ENCODE assay signal across 8 mouse cellular contexts in genomic region chr9:7872775-7873439, GRCm38 (mm10). TPM values are rescaled to one million over a fixed set of nuclear protein-coding genes. Genes with fewer than 3 reads are reported as not detected.
DNase-seq lines count a peak whose midpoint lies in the region; ATAC-seq lines count a peak whose summit lies in the region.

Birc3 (minus strand) TSS chr9:7873186.

- H3K27ac ChIP-seq in embryonic facial prominence, embryonic 10.5 days (replicated peaks) = peak within 1 kb of the TSS; percentile 92
- peak within 1 kb of the TSS; percentile 64 for H3K27ac ChIP-seq in liver, embryonic 11.5 days (ENCODE audit: low read depth, low read length)
- peak within 1 kb of the TSS; percentile 84 for H3K27ac ChIP-seq in stomach, embryonic 16.5 days (ENCODE audit: low read length)

- H3K4me3 ChIP-seq in embryonic facial prominence, embryonic 10.5 days = peak within 1 kb of the TSS; percentile 68
- H3K4me3 ChIP-seq in liver, embryonic 11.5 days (ENCODE audit: low read depth, low read length) = peak within 1 kb of the TSS; percentile 55
- peak within 1 kb of the TSS; percentile 72 for H3K4me3 ChIP-seq in stomach, embryonic 16.5 days (replicated peaks; ENCODE audit: low read length)

- peak within 1 kb of the TSS; percentile 66 for H3K4me2 ChIP-seq in liver, embryonic 11.5 days
- peak within 1 kb of the TSS; percentile 83 for H3K4me2 ChIP-seq in stomach, embryonic 16.5 days (ENCODE audit: low read depth, low read length)

- peak; percentile 84 for ATAC-seq in frontal cortex, adult (ENCODE audit: low TSS enrichment)
- ATAC-seq in liver, embryonic 11.5 days (replicated peaks; ENCODE audit: low FRiP score) = peak; percentile 98
- peak; percentile 84 for ATAC-seq in monocyte, adult 5-6 weeks (replicated peaks; ENCODE audit: insufficient number of reproducible peaks, low FRiP score, low TSS enrichment, poor library complexity, severe bottlenecking)
- peak; percentile 95 for ATAC-seq in stomach, embryonic 16.5 days (ENCODE audit: insufficient read depth, low FRiP score)

- H3K36me3 ChIP-seq in embryonic facial prominence, embryonic 10.5 days (replicated peaks) = no peaks in the 10 kb centered on the region
- H3K36me3 ChIP-seq in liver, embryonic 11.5 days (ENCODE audit: control insufficient read depth, insufficient read depth, low read length) = no peaks in the 10 kb centered on the region
- no peaks in the 10 kb centered on the region for H3K36me3 ChIP-seq in stomach, embryonic 16.5 days (ENCODE audit: control insufficient read depth, insufficient read depth, low read length)

- peaks cover 19% of the 10 kb centered on the region for H3K4me1 ChIP-seq in embryonic facial prominence, embryonic 10.5 days
- H3K4me1 ChIP-seq in liver, embryonic 11.5 days (replicated peaks; ENCODE audit: control insufficient read depth, insufficient read depth, low read length) = peaks cover 5% of the 10 kb centered on the region
- H3K4me1 ChIP-seq in stomach, embryonic 16.5 days (ENCODE audit: control insufficient read depth, insufficient read depth, low read length) = no peaks in the 10 kb centered on the region

- no peaks in the 10 kb centered on the region for H3K9me3 ChIP-seq in embryonic facial prominence, embryonic 10.5 days
- H3K9me3 ChIP-seq in liver, embryonic 11.5 days (ENCODE audit: control insufficient read depth, low read length) = no peaks in the 10 kb centered on the region
- no peaks in the 10 kb centered on the region for H3K9me3 ChIP-seq in stomach, embryonic 16.5 days (replicated peaks; ENCODE audit: control insufficient read depth, low read length)

- H3K9ac ChIP-seq in liver, embryonic 11.5 days (ENCODE audit: low read depth, low read length) = peak within 1 kb of the TSS; percentile 67
- H3K9ac ChIP-seq in stomach, embryonic 16.5 days (ENCODE audit: low read length) = peak within 1 kb of the TSS; percentile 91

- no peaks in the 10 kb centered on the region for H3K27me3 ChIP-seq in embryonic facial prominence, embryonic 10.5 days (replicated peaks; ENCODE audit: low read depth, poor library complexity, severe bottlenecking)
- H3K27me3 ChIP-seq in liver, embryonic 11.5 days (replicated peaks; ENCODE audit: control insufficient read depth, insufficient read depth, low read length) = no peaks in the 10 kb centered on the region
- H3K27me3 ChIP-seq in stomach, embryonic 16.5 days (ENCODE audit: control insufficient read depth, insufficient read depth, low read length) = no peaks in the 10 kb centered on the region

- 5% methylated on average over 26 of the region's 26 CpGs for WGBS in embryonic facial prominence, embryonic 10.5 days
- 4% methylated on average over 26 of the region's 26 CpGs for WGBS in liver, embryonic 11.5 days
- 3% methylated on average over 26 of the region's 26 CpGs for WGBS in stomach, embryonic 16.5 days

- no peak for DNase-seq in frontal cortex, postnatal 14 days (ENCODE audit: low spot score in 2 of 2)
- DNase-seq in embryonic facial prominence, embryonic 10.5 days (ENCODE audit: low spot score) = peak; percentile 73
- DNase-seq in heart, adult 18-20 months = peak; percentile 87 to 91
- peak; percentile 83 for DNase-seq in kidney, adult 11 months
- peak; percentile 83 for DNase-seq in liver, embryonic 11.5 days (ENCODE audit: low spot score)

RNA-seq across cellular contexts. Expression of gene Birc3, which starts in this region (rescaled TPM):
- polyA plus RNA-seq in embryonic facial prominence, embryonic 10.5 days (2016; fragmentation: Nextera tagmentation; extraction: Ambion mirVana) = 4.5 and 4.6 TPM in 2 replicates
- 10 to 100 TPM in 1 of 2 experiments, 1 to 10 TPM in 1; 9.4 to 13.8 TPM for total RNA-seq in heart, adult 18-20 months (2021)
- polyA plus RNA-seq in liver, embryonic 11.5 days (2014; fragmentation: Nextera tagmentation; extraction: Ambion mirVana) = 8.9 and 10.5 TPM in 2 replicates
- 352 to 549 TPM (median 444 TPM) in 3 replicates for total RNA-seq in monocyte, adult 5-6 weeks (2017)
- polyA plus RNA-seq in stomach, embryonic 16.5 days (2015; fragmentation: Nextera tagmentation; extraction: Ambion mirVana) = 9.4 and 9.9 TPM in 2 replicates

Comparison
In these comparisons a context has a peak if more than half of its experiments do, and no peak if none do; other contexts are left out.
1. RNA of gene Birc3 (total RNA-seq): 352 to 549 TPM in monocyte, adult 5-6 weeks; 9.4 to 13.8 TPM in heart, adult 18-20 months; every median in the first group is over 10 times any median in the second.
2. DNase-seq: peak in embryonic facial prominence, embryonic 10.5 days (single experiment), heart, adult 18-20 months (2 of 2), kidney, adult 11 months (single experiment) and liver, embryonic 11.5 days (single experiment); none in frontal cortex, postnatal 14 days (0 of 2).
3. Peak in every context shown above with its lines, with median percentiles within 50 percentile points of each other: ATAC-seq, H3K27ac ChIP-seq and H3K4me3 ChIP-seq.